8 mouse cellular contexts compared by ENCODE assay signal in genomic region chr4:83656571-83656970, GRCm38 (mm10).
DNase-seq lines count a peak whose midpoint lies in the region; ATAC-seq lines count a peak whose summit lies in the region.

No protein-coding gene starts in this region.

- no peaks in the 10 kb centered on the region for H3K36me3 ChIP-seq in forebrain, embryonic 12.5 days (replicated peaks)
- no peaks in the 10 kb centered on the region for H3K36me3 ChIP-seq in kidney, embryonic 15.5 days
- no peaks in the 10 kb centered on the region for H3K36me3 ChIP-seq in midbrain, embryonic 15.5 days (replicated peaks)
- no peaks in the 10 kb centered on the region for H3K36me3 ChIP-seq in liver, embryonic 12.5 days

- 0 out of 2 replicates have a peak overlapping the region, but pooled peaks have one; percentile 3 for H3K27ac ChIP-seq in forebrain, embryonic 12.5 days
- peak overlapping the region; percentile 54 for H3K27ac ChIP-seq in kidney, embryonic 15.5 days
- H3K27ac ChIP-seq in midbrain, embryonic 15.5 days = 0 out of 2 replicates have a peak overlapping the region, but pooled peaks have one; percentile 42
- no peak overlapping the region for H3K27ac ChIP-seq in liver, embryonic 12.5 days

- peak overlapping the region; percentile 35 for H3K4me2 ChIP-seq in forebrain, embryonic 12.5 days
- H3K4me2 ChIP-seq in kidney, embryonic 15.5 days = peak overlapping the region; percentile 49
- H3K4me2 ChIP-seq in midbrain, embryonic 15.5 days = peak overlapping the region; percentile 41
- no peak overlapping the region for H3K4me2 ChIP-seq in liver, embryonic 12.5 days

- peaks cover 14% of the 10 kb centered on the region for H3K4me1 ChIP-seq in forebrain, embryonic 12.5 days
- H3K4me1 ChIP-seq in kidney, embryonic 15.5 days = peaks cover 8% of the 10 kb centered on the region
- peaks cover 12% of the 10 kb centered on the region for H3K4me1 ChIP-seq in midbrain, embryonic 15.5 days
- no peaks in the 10 kb centered on the region for H3K4me1 ChIP-seq in liver, embryonic 12.5 days

- H3K27me3 ChIP-seq in forebrain, embryonic 12.5 days = no peaks in the 10 kb centered on the region
- no peaks in the 10 kb centered on the region for H3K27me3 ChIP-seq in kidney, embryonic 15.5 days
- H3K27me3 ChIP-seq in midbrain, embryonic 15.5 days (replicated peaks) = no peaks in the 10 kb centered on the region
- no peaks in the 10 kb centered on the region for H3K27me3 ChIP-seq in liver, embryonic 12.5 days (replicated peaks)

- no peak overlapping the region for H3K4me3 ChIP-seq in forebrain, embryonic 12.5 days (replicated peaks)
- H3K4me3 ChIP-seq in kidney, embryonic 15.5 days (replicated peaks) = 0 out of 2 replicates have a peak overlapping the region, but pooled peaks have one; percentile 6
- H3K4me3 ChIP-seq in midbrain, embryonic 15.5 days = no peak overlapping the region; the same call in 1 of the 2 replicates
- no peak overlapping the region for H3K4me3 ChIP-seq in liver, embryonic 12.5 days

- ATAC-seq in forebrain, embryonic 12.5 days (ENCODE audit: low FRiP score) = peak; percentile 72; the same call in 1 of the 2 replicates
- peak; percentile 88 for ATAC-seq in kidney, embryonic 15.5 days (replicated peaks; ENCODE audit: low FRiP score)
- ATAC-seq in midbrain, embryonic 15.5 days (replicated peaks) = peak; percentile 88
- ATAC-seq in liver, embryonic 12.5 days = no peak

- H3K9me3 ChIP-seq in forebrain, embryonic 12.5 days = no peaks in the 10 kb centered on the region
- H3K9me3 ChIP-seq in kidney, embryonic 15.5 days (replicated peaks) = no peaks in the 10 kb centered on the region
- no peaks in the 10 kb centered on the region for H3K9me3 ChIP-seq in midbrain, embryonic 15.5 days
- H3K9me3 ChIP-seq in liver, embryonic 12.5 days (replicated peaks) = no peaks in the 10 kb centered on the region

- 3% methylated on average over 10 of the region's 10 CpGs for WGBS in forebrain, embryonic 12.5 days
- WGBS in kidney, embryonic 15.5 days = 13% methylated on average over 10 of the region's 10 CpGs
- 3% methylated on average over 10 of the region's 10 CpGs for WGBS in midbrain, embryonic 15.5 days
- 59% methylated on average over 10 of the region's 10 CpGs for WGBS in liver, embryonic 12.5 days (ENCODE audit: insufficient replicate concordance)

- no peak overlapping the region for H3K9ac ChIP-seq in forebrain, embryonic 12.5 days
- H3K9ac ChIP-seq in kidney, embryonic 15.5 days = no peak overlapping the region
- no peak overlapping the region for H3K9ac ChIP-seq in midbrain, embryonic 15.5 days
- H3K9ac ChIP-seq in liver, embryonic 12.5 days = no peak overlapping the region

- peak; percentile 53 for DNase-seq in ovary, adult 18-20 months (ENCODE audit: low spot score)
- DNase-seq in ovary, postnatal 10 days (ENCODE audit: low spot score) = no peak
- no peak for DNase-seq in layer of hippocampus, adult 9-10 months (ENCODE audit: low spot score)
- no peak for DNase-seq in frontal cortex, postnatal 36 days (ENCODE audit: low spot score in 2 of 2)
